Mouse (Mus musculus) kidney, postnatal 0 days (tissue): ENCODE results near the gene Gm13697. TPM values are rescaled to one million over a fixed set of nuclear protein-coding genes. Genes with fewer than 3 reads are reported as not detected.

Experiments used
- ATAC-seq: fragments of 200-750 bp; cut with Nextera tagmentation; replicated peaks from 2 replicates; pipeline ENCODE4 v1.8.0; 2017; ENCODE audit warnings: low read depth, moderate number of reproducible peaks, moderate TSS enrichment, moderate library complexity; ENCODE audit not compliant: low FRiP score
- DNase-seq: peaks from one replicate; pipeline ENCODE4 v3.0.0-alpha.2; 2016; ENCODE audit warnings: low spot score
- H3K27ac ChIP-seq: fragments of 300-500 bp; sonication (generic); 2 replicates; pipeline ENCODE4 v1.5.1; 2014; ENCODE audit warnings: mild to moderate bottlenecking
- H3K27me3 ChIP-seq: fragments of 300-500 bp; sonication (generic); 2 replicates; pipeline ENCODE4 v1.6.1; 2014; ENCODE audit warnings: low read length, mixed read lengths; ENCODE audit not compliant: insufficient read depth
- H3K36me3 ChIP-seq: fragments of 300-500 bp; sonication (generic); 2 replicates; pipeline ENCODE4 v1.6.1; 2014; ENCODE audit warnings: low read length, mixed read lengths; ENCODE audit not compliant: insufficient read depth
- H3K4me1 ChIP-seq: fragments of 300-500 bp; sonication (generic); replicated peaks from 2 replicates; pipeline ENCODE4 v1.6.1; 2014; ENCODE audit warnings: antibody characterized with exemption, low read length, mixed read lengths; ENCODE audit not compliant: insufficient read depth
- H3K4me2 ChIP-seq: fragments of 300-500 bp; sonication (generic); 2 replicates; pipeline ENCODE4 v1.6.1; 2014; ENCODE audit warnings: mild to moderate bottlenecking, low read length, moderate library complexity, mixed read lengths
- H3K4me3 ChIP-seq: fragments of 300-500 bp; sonication (generic); replicated peaks from 2 replicates; pipeline ENCODE4 v1.5.1; 2014; ENCODE audit warnings: low read depth, low read length
- H3K9ac ChIP-seq: fragments of 300-500 bp; sonication (generic); 2 replicates; pipeline ENCODE4 v1.6.1; 2014; ENCODE audit warnings: low read depth, low read length
- H3K9me3 ChIP-seq: fragments of 300-500 bp; sonication (generic); replicated peaks from 2 replicates; pipeline ENCODE4 v1.6.1; 2016; ENCODE audit warnings: low read length, inconsistent platforms, mixed read lengths
- CTCF ChIP-seq: IDR thresholded peaks from 2 replicates; pipeline ENCODE4 v1.5.1; 2016; ENCODE audit warnings: antibody characterized with exemption, low read depth, mild to moderate bottlenecking, moderate library complexity
- WGBS: fragments of 180-500 bp; shearing (Covaris S2); extraction: QIAGEN DNeasy Blood & Tissue Kit; methylation state at CpG from one replicate; pipeline ENCODE4 v1.1.7; 2014; 5-methylcytosine and 5-hydroxymethylcytosine counted together
- polyA plus RNA-seq: library from polyadenylated mRNA; unstranded; fragments of >200 nt; fragmentation: Nextera tagmentation; extraction: Ambion mirVana; gene quantifications from 2 replicates; pipeline ENCODE4 v1.2.1, GENCODE M21; 2015

The Gm13697 gene
- polyA plus RNA-seq, 1 experiment from 2014 or later, result not detected

DNA sequence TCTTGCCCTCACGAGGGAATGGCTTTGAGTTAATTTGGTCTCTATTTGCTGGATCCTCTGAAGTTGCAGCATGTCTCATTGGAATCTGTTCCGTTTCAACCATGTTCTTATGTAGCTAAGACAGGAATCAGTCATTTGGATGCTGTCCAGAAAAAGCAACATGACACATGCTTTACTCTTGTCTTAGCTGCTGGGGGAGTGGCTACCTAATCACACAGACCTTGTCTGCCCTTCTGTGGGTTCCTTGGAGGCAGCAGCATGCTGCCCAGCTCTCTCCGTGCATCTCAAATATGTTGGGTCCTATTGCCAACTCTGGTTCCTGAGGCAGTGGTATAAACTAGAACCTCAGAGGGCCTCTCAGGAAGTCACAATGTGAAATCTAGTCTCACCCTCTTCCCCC lies 33.8 kb downstream of the Gm13697 start:
- no peak overlapping the region for H3K9ac ChIP-seq
- H3K27me3 ChIP-seq, result no peaks in the 10 kb centered on the region
- ATAC-seq (no peak), DNase-seq (peak; percentile 44)
- no peak for TF ChIP-seq CTCF
- H3K27ac ChIP-seq, result no peak overlapping the region
- H3K36me3 ChIP-seq, result no peaks in the 10 kb centered on the region
- no peaks in the 10 kb centered on the region for H3K9me3 ChIP-seq
- no peak overlapping the region for H3K4me2 ChIP-seq
- no peak overlapping the region for H3K4me3 ChIP-seq
- H3K4me1 ChIP-seq, result 0 out of 2 replicates have a peak, but pooled peaks cover under 1% of the 10 kb centered on the region
- 40% methylated on average over 3 of the region's 3 CpGs for WGBS

- Histone ChIP-seq H3K27me3 (no peaks in the 10 kb centered on the region), H3K9ac (no peak overlapping the region), H3K36me3 (no peaks in the 10 kb centered on the region), H3K9me3 (no peaks in the 10 kb centered on the region), H3K4me2 (no peak overlapping the region), H3K27ac (0 out of 2 replicates have a peak overlapping the region, but pooled peaks have one; percentile 4), H3K4me1 (0 out of 2 replicates have a peak, but pooled peaks cover 3% of the 10 kb centered on the region), H3K4me3 (no peak overlapping the region)
- DNase-seq (peak; percentile 76), ATAC-seq (no peak; the same call in 1 of the 2 replicates)
- no peak for TF ChIP-seq CTCF
- 60% methylated on average over 8 of the region's 8 CpGs for WGBS
Measured at GRCm38 (mm10) chr2:84019519-84020305, 35.2 kb downstream of the Gm13697 start.

- Histone ChIP-seq H3K27ac (no peak overlapping the region), H3K36me3 (no peaks in the 10 kb centered on the region), H3K4me2 (no peak overlapping the region), H3K9me3 (no peaks in the 10 kb centered on the region), H3K4me3 (no peak overlapping the region), H3K27me3 (no peaks in the 10 kb centered on the region), H3K9ac (no peak overlapping the region), H3K4me1 (0 out of 2 replicates have a peak, but pooled peaks cover 3% of the 10 kb centered on the region)
- WGBS, result 81% methylated on average over 2 of the region's 2 CpGs
- no peak for DNase-seq
- no peak for TF ChIP-seq CTCF
- no peak for ATAC-seq
Measured at GRCm38 (mm10) chr2:84021930-84022329, 37.4 kb downstream of the Gm13697 start.

DNA sequence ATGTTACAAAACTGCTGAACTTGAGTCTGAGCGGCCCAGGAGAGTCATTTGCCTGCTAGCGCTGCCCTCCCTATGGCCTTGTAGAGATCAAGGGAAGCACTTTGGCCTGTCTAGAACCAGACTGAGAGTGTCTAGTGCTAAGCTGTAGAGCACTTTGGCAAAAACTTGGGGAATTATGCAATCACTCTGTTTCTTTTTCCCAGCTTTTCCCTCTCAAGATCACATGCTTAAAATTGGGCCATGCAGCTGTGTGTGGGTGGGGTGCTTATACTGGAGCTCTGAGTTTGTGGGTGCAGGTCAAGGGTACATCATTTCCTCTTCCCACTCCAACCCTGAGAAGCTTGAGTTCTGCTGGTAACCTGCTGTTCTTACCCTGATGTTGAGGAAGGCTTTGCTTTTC lies 38.4 kb downstream of the Gm13697 start:
- 86% methylated on average over 2 of the region's 2 CpGs for WGBS
- no peak for TF ChIP-seq CTCF
- no peak overlapping the region for H3K4me3 ChIP-seq
- H3K4me2 ChIP-seq, result no peak overlapping the region
- H3K27ac ChIP-seq, result no peak overlapping the region
- H3K9ac ChIP-seq, result no peak overlapping the region
- H3K36me3 ChIP-seq, result no peaks in the 10 kb centered on the region
- DNase-seq (no peak), ATAC-seq (no peak)
- H3K27me3 ChIP-seq, result no peaks in the 10 kb centered on the region
- 0 out of 2 replicates have a peak, but pooled peaks cover 3% of the 10 kb centered on the region for H3K4me1 ChIP-seq
- no peaks in the 10 kb centered on the region for H3K9me3 ChIP-seq

- no peak for ATAC-seq
- Histone ChIP-seq H3K36me3 (no peaks in the 10 kb centered on the region), H3K27ac (no peak overlapping the region), H3K9ac (no peak overlapping the region), H3K4me3 (no peak overlapping the region), H3K9me3 (no peaks in the 10 kb centered on the region), H3K4me1 (0 out of 2 replicates have a peak, but pooled peaks cover 3% of the 10 kb centered on the region), H3K4me2 (no peak overlapping the region), H3K27me3 (no peaks in the 10 kb centered on the region)
- no peak for DNase-seq
- TF ChIP-seq CTCF, result no peak
- WGBS, result 73% methylated on average over 2 of the region's 2 CpGs
Measured at GRCm38 (mm10) chr2:84023319-84023718, 38.8 kb downstream of the Gm13697 start.

DNA sequence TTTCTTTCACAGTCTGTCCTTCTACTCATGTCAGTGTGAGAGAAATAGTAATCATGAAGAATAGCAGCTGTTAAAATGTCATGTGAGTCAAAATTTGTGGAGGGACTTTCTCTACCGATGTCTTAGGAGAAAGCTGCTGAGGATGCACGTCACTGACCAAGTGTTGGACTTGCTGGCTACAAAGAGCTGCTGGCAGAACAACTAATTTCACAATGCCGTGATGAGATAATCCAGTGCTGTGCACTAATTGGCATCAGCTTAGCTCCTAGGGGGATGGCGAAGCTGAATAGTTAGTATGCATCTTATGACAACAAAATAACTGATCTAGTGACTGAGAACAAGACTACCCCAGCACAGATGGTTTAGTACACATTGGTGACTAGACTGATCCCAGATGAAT lies 40.7 kb downstream of the Gm13697 start:
- Histone ChIP-seq H3K9me3 (no peaks in the 10 kb centered on the region), H3K9ac (no peak overlapping the region), H3K4me3 (no peak overlapping the region), H3K4me2 (no peak overlapping the region), H3K36me3 (no peaks in the 10 kb centered on the region), H3K4me1 (0 out of 2 replicates have a peak, but pooled peaks cover 3% of the 10 kb centered on the region), H3K27me3 (no peaks in the 10 kb centered on the region), H3K27ac (no peak overlapping the region)
- 51% methylated on average over 4 of the region's 4 CpGs for WGBS
- DNase-seq, result no peak
- no peak for ATAC-seq
- no peak for TF ChIP-seq CTCF
